Mouse (Mus musculus): Measurements from ENCODE around the gene Fgfr2.

Fgfr2 gene

DNA sequence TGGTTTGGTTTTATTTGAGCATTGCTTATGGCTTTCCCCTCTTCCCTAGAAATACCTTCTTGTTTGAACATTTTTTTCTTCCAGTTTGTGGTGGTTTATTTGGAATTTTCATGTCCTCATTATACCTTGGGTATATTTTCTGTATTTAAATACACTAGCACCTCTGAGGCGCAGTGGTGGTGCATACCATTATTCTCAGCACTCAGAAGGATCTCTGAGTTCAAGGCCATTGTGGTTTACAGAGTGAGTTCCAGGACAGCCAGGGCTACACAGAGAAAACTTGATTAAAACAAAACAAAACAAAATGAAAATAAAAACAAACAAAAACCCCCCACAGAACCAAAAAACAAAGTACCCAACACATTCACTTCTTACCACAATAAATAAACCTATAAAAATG lies 189.8 kb downstream of the Fgfr2 start:
- DNase-seq (ENCODE audit: low read depth), result peak; percentile 57

DNA sequence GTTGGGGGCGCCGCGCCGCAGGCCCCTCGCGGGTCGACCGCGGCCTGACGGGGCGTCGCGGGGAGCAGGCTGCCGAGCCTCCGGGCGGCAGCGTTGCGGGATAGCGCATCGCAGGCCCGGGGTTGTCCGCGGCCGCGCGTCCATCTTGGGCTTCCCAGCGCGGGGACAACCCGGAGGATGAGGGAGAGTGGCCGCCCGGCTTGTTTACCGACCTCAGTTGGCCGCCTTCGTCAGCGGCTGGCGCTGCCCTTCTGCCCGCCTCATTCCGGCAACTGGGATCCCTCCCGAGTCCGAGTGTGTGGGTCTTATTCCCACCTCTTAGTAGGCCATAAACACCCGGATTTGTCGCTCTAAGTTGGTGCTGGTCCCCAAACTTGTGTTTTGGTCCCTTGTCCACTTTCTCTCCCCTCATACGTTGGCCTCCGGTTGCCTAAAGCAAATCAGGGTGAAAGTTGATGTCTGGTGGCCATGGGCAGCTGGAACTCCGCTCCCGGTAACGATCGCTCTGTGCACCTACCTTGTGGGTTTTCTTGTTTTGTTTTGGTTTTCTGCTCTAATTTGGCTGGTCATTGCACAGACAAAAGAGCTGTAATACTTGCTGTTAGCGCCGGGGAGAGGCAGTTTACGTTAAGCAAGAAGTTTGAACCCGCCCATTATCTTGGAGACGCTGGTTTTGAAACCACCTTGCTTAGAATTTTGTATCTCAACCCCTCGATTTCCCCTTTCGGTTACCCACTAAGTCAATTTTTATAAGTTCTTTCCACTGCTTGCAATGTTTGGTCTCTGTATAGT lies 191.4 kb downstream of the Fgfr2 start:
- DNase-seq (ENCODE audit: low read depth), result peak; percentile 76

DNA sequence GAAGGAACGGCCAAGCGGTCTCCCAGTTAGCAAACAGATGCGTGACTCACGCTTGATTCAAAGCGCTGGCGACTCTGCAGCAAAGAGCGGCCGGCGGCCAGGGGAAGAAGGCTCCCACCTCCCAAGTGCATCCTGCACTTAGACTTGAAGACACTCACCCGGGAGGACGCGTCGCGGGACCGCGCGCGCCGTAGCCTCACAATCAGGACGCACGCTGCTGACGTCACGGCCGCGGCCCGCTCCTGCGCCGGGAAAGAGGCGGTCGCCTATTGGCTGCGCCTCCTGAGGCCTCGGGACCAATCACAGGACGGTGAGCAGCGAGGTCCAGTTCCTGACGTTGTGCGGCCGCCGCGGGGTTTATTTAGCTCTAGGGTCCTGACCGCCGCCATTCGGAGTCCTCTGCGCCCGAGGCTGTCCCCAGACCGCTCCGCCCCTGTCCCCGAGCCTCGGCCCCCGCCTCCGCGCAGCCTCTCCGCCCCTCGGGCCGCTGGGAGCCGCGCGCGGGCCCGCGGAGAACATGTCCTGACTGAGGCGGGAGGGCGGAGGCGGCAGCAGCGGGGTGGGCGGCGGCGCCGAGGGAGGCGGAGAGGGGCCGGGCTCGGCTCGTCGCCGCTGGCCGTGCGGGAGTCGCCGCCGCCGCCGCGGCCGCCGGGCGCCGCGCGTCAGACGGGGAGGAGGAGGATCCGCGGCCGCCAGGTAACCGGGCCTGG lies 192.1 kb downstream of the Fgfr2 start, which contains the start of gene Zranb1:
Zranb1 (plus strand) TSS at position 293 of the 710 bp plus-strand sequence.
- DNase-seq (ENCODE audit: low read depth), result peak; percentile 97

DNA sequence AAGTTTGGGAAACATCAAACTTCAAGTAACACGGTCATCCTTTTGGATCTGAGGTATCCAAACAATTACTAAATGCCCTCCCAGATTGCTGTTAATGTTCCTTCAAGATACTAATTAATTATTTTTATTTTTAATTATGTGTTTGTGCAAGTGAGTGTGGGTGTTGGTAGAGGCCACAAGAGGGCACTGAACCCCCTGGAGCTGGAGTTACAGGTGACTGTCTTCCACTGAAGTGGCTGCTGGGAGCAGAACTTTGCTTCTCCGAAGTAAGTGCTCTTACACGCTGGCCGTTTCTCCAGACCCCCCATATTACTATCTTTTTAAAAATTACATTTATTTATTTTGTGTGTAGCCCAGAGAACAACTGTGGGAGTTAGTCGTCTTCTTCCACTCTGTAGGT lies 193.1 kb downstream of the Fgfr2 start:
- DNase-seq (ENCODE audit: low read depth), result peak; percentile 75

DNA sequence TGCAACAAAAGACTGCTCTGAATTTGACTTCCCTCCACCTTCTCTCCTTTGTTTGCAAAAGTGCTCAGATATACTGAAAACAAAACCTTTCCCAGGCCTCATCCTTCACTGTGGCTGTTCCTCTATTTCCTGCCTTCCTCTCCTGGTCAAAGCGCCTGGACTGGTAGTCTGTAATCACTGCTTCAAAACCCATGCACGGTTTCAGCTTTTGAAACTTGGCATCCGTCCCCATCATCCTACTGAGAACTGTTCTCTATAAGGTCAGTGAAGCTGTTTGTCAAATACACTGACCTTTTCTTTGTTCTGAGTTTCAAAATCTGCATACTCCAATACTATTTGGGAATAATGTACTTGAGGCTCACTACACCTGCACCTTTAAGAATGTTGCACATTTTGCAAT lies 195.9 kb downstream of the Fgfr2 start:
- no peak for DNase-seq (ENCODE audit: low read depth)

DNA sequence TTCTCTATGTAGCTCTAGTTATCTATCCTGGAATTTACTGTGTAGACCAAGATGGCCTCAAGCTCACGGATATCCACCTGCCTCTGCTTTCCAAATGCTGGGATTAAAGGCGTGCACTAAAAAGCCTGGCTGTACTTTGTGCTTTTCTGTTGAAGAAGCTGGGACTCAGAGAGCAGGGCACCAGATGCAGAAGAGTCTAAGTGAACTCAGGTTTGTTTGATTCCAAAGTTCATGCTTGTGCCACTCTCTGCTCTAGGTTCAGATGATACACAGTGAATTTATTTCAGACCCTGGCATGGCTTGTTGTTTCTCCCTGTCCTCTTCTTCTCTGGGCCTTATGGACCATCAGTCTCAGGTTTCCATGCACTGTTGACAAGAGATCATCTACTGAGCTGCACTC lies 197.9 kb downstream of the Fgfr2 start:
- no peak for DNase-seq (ENCODE audit: low read depth)

DNA sequence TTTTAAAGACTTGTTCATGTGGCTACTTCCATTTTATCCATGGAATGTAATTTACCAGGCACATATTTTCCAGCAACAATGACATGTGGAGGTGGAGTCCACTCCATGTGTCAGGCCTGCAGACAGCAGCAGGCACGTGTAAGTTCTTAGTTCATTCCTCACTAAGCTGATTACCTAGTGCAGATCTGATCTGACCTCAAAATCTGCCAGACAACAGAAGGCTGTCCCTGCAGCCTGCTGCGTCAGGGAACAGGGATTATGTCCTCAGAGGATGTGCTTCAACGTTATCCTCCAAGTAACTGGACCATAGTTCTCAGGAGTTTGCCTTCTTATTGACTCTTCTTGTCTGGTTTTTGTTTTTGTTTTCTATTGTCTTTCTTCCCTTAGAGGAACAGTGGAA lies 201.2 kb downstream of the Fgfr2 start:
- no peak for DNase-seq (ENCODE audit: low read depth)

DNA sequence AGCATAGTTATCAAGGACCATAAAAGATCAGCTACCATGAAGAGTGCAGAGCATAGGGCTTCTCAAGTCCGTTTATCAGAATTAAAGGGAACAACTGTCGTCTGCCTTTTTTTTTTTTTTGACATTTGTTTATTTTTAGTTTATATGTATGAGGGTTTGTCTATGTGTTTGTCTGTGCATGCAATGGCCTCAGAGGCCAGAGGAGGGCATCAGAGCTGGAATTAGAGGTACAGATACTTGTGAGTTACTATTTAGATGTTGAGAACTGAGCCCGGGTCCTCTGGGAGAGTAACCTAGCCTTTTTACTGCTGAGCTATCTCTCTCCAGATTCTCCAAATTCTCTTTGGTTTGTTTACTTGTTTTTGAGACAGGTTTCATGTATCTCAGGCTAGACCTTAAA lies 219.4 kb downstream of the Fgfr2 start:
- DNase-seq (ENCODE audit: low read depth), result peak; percentile 35

DNA sequence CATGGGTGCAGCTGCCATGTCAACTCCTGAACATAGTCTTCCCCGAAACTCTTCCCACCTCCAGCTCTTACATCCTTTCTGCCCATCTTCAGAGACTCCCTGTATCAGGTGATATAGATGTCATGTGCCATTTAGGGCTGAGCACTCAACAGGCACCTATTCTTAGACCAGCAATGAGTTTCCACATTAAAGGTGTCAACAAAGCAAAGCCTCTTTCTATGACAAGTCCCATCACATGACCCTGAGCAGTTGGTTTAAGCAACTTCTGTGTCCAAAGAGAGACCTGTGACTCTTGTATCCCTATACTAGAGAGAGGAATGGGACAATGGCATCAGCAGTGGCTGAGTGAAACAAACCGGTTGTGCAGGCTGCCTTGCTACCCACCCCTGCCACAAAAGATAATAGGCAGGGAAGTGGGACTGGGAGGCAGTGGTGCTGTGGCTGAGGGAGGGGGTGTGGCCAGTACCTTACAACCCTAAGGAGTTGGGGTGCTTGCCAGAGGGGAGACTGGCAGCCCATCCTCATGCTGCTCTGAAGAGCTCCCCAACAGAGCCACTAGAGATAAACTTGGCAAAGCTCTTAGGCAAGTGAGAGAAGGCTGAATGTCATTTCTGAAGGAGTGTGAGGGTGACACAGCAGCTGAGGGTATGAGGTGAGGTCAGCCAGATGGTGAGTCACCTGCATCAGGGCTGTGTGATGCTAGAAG lies 222.2 kb downstream of the Fgfr2 start:
- DNase-seq (ENCODE audit: low read depth), result no peak

DNA sequence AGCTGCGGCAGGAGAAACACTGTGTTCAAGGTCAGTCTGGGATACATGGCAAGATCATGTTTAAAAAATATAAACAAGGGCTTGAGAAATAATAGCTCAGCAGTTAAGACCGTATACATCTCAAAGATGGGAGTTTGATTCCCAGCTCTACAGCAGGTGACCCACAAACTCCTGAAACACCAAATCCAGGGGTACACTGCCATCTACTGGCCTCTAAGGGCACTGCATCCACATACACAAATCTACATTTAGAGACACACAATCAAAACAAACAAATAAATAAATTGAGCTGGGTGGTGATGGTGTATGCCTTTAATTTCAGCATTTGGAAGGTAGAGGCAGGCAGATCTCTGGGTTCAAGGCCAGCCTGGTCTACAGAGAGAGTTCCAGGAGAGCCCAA lies 224.9 kb downstream of the Fgfr2 start:
- peak; percentile 70 for DNase-seq (ENCODE audit: low read depth)

DNA sequence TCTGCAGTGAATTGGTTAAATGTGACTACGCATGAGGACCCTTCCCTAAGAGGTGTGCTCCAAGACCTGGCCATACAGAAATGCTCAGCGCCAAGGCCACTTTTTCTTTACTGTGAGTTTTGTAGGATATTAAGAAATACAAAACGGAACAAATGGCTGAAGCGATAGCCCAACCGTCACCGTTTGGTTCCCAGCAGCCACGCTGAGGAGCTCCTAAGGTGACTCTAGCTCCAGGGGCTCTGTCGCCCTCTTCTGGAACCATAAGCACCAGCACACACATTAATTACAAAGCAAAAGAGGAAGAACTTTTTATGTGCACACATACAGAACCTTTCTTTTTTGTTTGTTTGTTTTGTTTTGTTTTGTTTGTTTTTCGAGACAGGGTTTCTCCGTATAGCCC lies 225.9 kb downstream of the Fgfr2 start:
- peak; percentile 66 for DNase-seq (ENCODE audit: low read depth)

DNA sequence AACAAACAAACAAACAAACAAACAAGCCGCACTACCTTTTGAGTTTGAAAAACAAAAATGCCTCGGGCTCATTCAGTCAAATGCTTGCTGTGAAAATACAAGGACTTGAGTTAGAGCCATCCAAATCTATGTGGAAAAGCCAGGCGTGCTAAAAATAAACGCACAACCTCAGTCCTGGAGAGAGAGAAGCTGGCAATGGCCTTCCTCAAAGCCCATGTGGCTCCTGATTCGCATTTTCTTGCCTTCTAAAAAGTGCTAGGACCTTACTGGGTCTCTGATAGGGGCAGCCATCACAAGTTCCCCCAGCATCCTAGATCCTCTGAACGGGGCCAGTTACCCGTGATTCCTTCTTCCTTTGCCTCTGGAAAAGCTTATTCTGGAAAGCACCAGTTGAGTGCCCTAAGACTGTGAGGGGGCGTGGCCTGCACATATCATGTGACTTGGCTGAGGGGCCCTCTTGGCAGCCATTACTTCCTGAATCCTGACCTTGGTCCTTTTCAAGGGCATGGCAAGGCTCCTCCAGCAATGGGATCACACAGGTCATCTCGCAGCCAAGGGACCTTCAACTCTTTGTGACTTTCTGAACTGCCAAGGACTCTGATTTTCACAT lies 226.8 kb downstream of the Fgfr2 start:
- no peak for DNase-seq (ENCODE audit: low read depth)

DNA sequence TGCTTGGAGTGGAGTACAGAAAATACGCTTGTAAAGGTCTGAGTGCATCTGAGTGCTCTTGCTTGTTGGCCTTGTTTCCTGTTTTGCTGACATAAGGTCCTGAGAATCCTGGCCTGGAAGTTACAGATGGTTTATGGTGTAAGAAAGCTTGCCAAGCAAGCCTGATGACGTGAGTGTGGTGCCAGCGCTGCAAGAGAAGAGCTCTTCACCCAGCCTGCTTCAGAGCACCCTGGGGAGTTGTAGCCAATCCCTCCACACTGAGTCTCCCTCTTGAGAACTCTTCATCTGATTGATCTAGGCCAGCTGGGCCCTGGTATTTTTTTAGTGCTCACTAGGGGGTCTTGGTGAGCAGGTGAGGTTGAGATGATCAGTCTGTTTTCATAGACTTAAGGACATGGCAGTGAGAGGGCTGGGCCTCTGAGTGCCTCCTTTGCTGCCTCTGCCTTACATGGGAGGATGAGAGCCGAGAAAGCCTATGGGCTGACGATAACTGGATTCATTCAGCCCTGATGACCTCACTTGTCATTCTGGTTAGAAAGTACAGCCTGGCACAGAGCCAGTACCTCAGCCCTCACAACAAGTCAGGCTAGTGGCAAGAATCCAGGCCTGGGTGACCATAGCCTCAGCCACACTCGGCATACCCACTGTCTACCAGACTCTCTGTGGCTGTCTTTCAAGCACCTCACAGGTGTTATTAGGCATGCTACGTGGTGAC lies 228.2 kb downstream of the Fgfr2 start:
- peak; percentile 64 for DNase-seq (ENCODE audit: low read depth)

DNA sequence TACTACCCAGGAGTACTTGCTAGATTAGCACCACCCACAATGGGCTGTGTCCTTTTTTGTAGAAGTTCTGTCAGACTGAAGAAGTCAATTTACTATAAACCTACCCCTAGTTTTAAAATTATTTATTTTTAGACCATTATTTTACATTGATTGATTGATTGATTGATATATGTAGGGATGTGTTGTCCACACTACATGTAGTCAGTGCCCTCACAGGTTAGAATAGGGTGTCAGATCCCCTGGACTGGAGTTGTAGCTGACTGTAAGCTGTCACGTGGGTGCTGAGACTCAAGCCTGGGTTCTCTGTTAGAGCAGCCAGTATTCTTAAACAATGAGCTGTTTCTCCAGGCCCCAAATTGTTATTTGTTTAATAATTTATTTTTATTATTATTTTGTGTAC lies 229.8 kb downstream of the Fgfr2 start:
- no peak for DNase-seq (ENCODE audit: low read depth)

DNA sequence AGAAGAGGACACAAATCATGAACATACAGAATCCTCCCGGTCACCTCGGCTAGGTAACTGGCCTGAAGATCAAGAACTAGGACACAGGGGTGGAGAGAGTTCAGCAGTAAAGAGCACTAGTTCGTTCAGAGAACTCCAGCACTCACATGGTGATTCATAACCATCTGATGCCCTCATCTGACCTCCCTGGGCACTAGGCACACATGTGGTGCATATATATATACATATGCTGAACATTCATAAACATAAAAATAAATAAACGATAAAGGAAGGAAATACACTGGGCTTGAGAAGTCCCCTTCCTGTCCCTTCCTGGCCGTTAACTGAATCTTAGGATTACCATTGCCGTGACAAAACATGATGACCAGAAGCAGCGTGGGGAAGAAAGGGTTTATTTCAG lies 230.3 kb downstream of the Fgfr2 start:
- peak; percentile 60 for DNase-seq (ENCODE audit: low read depth)

DNA sequence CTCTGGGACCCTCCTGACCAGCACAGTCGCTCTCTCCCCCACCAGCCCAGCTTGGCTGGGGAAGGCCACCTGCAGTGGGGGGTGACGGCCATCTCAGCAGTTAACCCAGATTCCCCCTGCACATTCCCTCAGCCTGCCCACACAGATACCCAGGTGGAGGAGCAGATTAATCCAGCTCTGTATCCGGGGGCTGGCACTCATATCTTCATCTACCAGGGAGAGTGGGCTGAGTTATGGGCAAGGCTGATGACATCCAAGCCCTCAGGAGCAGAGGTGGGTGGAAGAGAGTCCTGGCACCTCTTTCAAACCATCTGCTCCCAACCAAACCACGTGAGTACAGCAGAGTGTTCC lies 230.9 kb downstream of the Fgfr2 start:
- no peak for DNase-seq (ENCODE audit: low read depth)

DNA sequence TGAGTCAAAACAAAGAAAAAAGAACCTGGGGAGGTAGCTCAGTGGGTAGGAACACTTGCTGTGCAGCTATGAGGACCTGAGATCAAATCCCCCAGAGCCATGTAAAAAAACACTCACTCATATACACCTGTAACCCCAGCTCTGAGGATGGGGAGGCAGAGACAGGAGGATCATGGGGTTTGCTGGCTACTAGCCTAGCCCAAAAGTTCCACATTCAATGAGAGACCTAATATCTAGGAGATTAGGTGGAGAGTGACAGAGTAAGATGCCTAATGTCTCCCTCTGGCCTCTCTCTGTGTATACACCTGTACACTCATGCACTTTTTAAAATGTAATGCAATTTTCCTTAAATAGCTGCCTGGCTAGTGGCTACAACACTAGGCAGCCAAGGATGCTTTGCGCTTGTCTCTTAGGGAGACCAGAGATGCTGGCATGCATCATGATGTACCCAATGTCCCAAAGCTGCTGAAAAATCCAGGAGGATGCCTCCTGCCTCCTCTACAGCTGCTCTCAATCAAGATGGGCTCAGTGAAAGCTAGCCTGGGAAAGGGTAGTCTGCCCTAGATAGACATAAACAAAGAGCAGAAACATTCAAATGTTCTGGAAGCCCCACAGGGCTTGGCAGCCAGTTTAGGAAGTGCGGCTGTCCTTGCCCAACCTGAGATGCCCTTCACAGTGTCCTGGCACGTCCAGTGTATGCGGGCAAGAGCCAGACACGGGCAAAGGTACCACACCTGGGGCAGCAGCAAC lies 231.4 kb downstream of the Fgfr2 start:
- DNase-seq (ENCODE audit: low read depth), result no peak

DNA sequence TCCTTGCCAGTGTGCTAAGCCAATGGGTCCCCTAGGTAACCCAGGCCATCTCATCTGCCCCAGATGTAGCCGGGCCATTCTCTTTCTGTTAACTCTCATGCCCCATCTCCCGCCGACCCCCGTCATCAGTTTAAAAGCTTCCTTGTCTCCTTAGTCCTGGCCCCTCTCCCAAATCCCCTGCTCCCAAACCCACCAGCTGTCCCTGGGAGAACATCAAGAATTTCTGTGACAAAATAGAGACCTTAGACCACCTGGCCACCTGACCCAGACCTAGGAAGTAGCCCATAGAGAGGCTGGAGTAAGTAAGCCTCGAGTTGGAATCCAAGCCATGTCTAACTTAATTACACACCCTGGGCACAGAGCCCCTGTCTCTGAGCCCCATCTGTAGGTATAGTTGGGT lies 232.9 kb downstream of the Fgfr2 start:
- no peak for DNase-seq (ENCODE audit: low read depth)

DNA sequence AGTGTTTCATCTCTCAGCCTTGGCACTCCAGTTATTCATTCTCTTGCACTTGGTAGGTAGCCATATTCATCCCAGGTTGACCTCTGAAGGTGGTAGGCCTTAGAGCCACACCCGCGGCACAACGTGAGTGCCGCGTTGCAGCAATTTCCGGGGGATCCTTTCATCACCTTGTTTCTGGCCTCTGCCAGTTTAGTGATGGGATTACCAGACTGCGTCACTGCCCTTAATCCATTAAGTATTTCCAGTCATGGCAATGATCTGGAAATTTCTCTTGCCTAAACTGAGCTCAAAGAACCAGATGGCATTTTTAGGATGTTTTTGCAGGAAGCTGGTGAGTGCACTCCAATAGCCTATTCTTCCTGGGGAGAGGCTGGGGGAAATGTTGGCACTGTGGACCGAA lies 233.5 kb downstream of the Fgfr2 start:
- DNase-seq (ENCODE audit: low read depth), result no peak

DNA sequence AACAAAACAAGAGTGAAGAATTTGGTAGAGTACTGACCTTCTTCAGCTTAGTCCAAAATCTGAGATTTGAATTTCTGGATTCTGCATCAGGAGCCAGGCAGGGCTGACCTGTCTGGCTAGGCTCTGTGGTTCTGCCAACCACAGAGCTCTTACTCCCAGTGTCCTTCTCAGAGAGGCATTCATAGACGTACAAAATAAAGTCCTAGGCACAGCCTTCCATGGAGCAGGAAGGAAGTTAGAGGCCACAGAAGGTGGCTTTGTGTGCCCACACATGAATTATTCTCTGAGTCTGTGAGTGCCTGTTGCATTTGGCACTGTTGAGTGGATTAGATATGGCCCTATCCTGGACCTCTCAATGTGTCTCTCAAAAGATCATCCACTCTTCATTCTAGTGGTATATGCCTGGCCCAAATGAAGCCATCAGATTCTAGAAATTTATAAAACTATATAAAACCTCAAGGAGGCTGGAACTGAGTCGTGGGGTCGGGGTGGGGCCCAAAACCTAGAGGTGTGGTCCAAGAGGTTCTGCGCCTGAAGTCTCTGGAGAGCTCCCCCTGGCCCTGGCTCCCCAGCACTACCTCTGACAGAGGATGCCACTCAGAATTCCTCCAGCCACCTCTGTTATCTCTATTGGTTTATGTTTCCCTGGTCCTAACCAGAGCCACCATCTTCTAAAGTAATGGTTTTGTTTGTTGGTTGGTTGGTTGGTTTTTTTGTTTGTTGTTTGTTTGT lies 234.5 kb downstream of the Fgfr2 start:
- DNase-seq (ENCODE audit: low read depth), result peak; percentile 21

DNA sequence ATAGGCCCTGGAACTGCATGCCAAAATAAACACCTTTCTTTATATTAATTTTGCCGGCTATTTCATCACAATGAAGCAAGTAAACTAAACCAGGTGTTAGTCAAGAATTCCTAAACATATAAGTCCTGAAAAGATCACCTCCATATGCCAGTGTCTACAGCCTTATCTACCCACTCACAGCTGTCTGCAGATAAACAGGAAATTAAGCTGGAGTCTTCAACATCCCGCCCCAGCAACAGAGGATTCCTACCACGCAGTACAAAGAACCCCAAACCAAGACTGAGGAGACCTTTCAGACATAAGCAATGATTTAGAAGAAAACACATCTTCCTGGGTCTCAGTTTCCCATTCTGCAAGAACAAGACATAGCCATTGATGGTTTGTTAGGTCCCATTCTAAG lies 235.1 kb downstream of the Fgfr2 start:
- DNase-seq (ENCODE audit: low read depth), result peak; percentile 40

Measured in 416B (cell line).